Mouse (Mus musculus) G1E-ER4 (cell line): ENCODE measurements around the gene Olfr49. TPM values are rescaled to one million over a fixed set of nuclear protein-coding genes. Genes with fewer than 3 reads are reported as not detected.

ENCODE experiments used
- GATA1 ChIP-seq: IDR thresholded peaks from one replicate; pipeline ENCODE4 v1.8.0; 2012; ENCODE audit warnings: low read length, inconsistent platforms
- polyA plus RNA-seq: library from polyadenylated mRNA; stranded (reverse); fragments of >175 nt; gene quantifications from 2 replicates; pipeline ENCODE4 v1.2.3, GENCODE M21; 2012

Gene Olfr49
- not detected in 2 replicates for polyA plus RNA-seq

- TF ChIP-seq GATA1, result no peak
Measured at GRCm38 (mm10) chr14:54284839-54285238, at the start of gene Olfr49. Olfr49 (minus strand) TSS chr14:54284939.

GRCm38 (mm10) chr14:54333452-54334189 lies 48.9 kb upstream of the Olfr49 start:
- no peak for TF ChIP-seq GATA1

DNA sequence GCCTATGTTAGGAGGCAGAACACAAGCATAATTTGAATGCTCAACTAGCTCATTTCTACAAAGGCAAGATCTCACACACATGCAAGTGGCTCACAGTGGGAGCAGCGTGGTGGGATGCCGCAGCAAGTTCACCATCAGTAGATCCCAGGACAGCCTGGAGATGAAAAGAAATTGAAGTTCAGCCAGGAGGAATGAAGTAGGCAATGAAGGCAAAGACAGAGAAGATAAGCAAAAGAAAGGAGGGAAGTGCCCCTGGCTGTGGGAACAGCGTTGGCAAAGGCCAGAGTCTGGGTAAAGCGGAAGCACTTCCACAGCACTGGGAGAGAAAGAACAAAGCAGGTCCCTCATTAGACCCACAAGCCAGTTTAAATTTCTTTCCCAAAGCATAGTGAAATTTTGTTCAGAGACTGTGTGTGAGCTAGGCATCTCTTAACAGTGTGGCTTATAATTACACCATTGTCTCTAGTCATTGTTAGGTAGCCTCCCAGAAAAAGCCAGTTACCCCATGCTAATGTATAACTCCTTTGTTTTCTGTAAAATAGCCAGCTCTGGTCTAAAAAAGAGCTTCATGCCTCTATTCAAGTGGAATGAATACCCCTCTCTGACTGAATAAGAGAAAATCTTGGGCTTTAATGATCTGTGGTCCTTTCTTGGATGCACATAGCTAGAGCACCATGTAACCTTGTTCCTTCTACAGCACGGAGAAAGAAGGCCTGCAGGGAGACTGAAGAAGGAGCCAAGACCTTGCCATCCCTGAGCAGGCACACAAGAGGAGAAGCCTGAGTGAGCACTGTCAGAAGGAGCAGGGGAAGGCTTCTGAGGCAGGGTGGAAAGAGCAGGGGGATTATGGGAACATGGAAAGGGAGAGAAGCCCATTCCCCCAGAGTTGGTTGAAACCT lies 47.7 kb upstream of the Olfr49 start:
- no peak for TF ChIP-seq GATA1

GRCm38 (mm10) chr14:54331178-54331577 lies 46.4 kb upstream of the Olfr49 start:
- no peak for TF ChIP-seq GATA1

DNA sequence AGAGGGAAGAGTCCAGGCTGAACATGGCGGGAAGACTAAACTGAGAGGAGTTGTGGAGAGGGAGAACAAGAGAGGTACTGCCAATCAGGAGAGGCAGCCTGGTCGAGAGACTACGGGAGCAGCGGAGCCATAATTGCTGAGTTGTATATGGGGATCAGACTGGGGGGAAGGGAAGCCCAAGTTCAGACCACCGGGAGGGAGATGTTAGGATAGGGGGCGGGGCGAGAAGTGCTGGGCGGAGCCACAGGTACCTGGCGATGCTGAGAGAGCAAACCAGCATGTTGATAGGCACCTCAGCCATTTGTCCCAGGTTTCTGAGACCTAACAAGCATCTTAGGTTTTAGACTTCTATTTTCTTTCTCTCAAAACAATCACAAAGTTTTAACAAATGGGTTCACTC lies 44.5 kb upstream of the Olfr49 start:
- no peak for TF ChIP-seq GATA1

GRCm38 (mm10) chr14:54328548-54328947 lies 43.8 kb upstream of the Olfr49 start:
- no peak for TF ChIP-seq GATA1

GRCm38 (mm10) chr14:54324486-54324885 lies 39.7 kb upstream of the Olfr49 start:
- no peak for TF ChIP-seq GATA1

- TF ChIP-seq GATA1, result no peak
Measured at GRCm38 (mm10) chr14:54321556-54322376, 37.0 kb upstream of the Olfr49 start.

- TF ChIP-seq GATA1, result no peak
Measured at GRCm38 (mm10) chr14:54311763-54312162, 27.0 kb upstream of the Olfr49 start.

GRCm38 (mm10) chr14:54300676-54301075 lies 15.9 kb upstream of the Olfr49 start:
- no peak for TF ChIP-seq GATA1

DNA sequence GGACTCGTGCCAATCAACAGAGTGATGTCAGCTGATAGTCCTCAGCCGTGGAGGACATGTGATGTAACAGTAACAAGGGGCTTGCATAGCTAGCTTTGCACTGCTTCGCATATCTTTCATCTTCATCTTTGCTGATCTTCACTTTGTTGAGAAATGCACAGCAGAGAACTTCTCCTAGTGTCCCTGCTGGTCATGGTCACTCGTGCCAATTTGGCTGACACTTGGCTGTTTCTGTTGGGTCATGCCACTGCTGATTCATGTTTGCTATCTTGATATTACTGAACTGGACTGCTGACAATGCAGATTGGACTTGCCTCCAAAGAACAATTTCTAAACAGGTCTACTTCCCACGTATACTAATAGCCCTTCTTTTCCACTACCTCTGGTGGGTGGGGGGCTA lies 15.4 kb upstream of the Olfr49 start:
- TF ChIP-seq GATA1, result no peak

- no peak for TF ChIP-seq GATA1
Measured at GRCm38 (mm10) chr14:54276446-54276845, 8.3 kb downstream of the Olfr49 start.

DNA sequence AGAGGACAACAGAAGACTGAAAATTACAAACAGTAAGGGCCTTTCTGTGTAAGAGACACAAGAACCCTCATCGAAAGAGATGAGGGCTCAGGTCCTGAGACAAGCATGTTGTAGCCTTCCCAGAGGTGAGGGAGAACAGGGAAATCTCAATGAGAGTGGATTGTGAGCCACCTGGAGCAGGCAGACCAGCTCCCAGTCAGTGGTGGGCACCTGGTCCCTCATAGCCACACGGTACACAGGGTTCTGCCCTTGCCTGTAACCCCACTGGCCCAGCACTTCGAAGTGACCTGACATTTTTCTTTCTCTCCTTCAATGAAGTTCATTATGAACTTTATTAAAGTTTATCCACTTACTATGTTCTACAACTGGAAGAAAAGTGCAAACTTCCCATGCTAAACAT lies 12.0 kb downstream of the Olfr49 start:
- TF ChIP-seq GATA1, result no peak

GRCm38 (mm10) chr14:54271976-54272606 lies 12.6 kb downstream of the Olfr49 start:
- TF ChIP-seq GATA1, result no peak

- TF ChIP-seq GATA1, result no peak
Measured at GRCm38 (mm10) chr14:54270413-54270812, 14.3 kb downstream of the Olfr49 start.

DNA sequence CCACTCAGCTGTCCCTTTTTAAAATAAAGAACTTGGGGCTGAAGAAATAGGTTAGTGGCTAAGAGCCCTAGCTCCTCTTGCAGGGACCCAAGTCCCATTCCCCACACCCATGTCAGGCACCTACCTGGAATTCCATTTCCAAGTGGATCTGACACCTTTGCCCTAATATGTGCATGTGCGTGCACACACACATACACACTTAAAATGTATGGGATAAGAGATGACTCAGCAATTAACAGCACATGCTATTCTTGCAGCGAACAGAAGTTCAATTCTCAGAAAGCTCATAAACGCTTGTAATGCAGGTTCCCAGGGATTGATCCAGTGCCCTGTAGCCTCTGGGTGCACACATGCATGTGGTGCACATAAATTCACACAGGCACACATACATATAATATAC lies 15.2 kb downstream of the Olfr49 start:
- TF ChIP-seq GATA1, result no peak
